Mouse (Mus musculus) stomach, postnatal 0 days (tissue): ENCODE data around the gene Deaf1. TPM values are rescaled to one million over a fixed set of nuclear protein-coding genes. Genes with fewer than 3 reads are reported as not detected.
A peak's percentile ranks its signal among the peaks of the same experiment; 100 is the strongest.

Experiments used
- ATAC-seq: fragments of 200-750 bp; cut with Nextera tagmentation; 2 replicates; pipeline ENCODE4 v1.8.0; 2017; ENCODE audit not compliant: low FRiP score, low TSS enrichment
- DNase-seq: peaks from one replicate; pipeline ENCODE4 v3.0.0-alpha.2; 2016; ENCODE audit warnings: low spot score
- H3K27ac ChIP-seq: fragments of 300-500 bp; sonication (generic); replicated peaks from 2 replicates; pipeline ENCODE4 v1.5.1; 2014; ENCODE audit warnings: mild to moderate bottlenecking, control low read depth
- H3K27me3 ChIP-seq: fragments of 300-500 bp; sonication (generic); 2 replicates; pipeline ENCODE4 v1.6.1; 2014; ENCODE audit warnings: low read length; ENCODE audit not compliant: control insufficient read depth, insufficient read depth
- H3K36me3 ChIP-seq: fragments of 300-500 bp; sonication (generic); 2 replicates; pipeline ENCODE4 v1.6.1; 2014; ENCODE audit warnings: low read length, mixed read lengths; ENCODE audit not compliant: control insufficient read depth, insufficient read depth
- H3K4me1 ChIP-seq: fragments of 300-500 bp; sonication (generic); replicated peaks from 2 replicates; pipeline ENCODE4 v1.6.1; 2014; ENCODE audit warnings: antibody characterized with exemption; ENCODE audit not compliant: control insufficient read depth, insufficient read depth
- H3K4me2 ChIP-seq: fragments of 300-500 bp; sonication (generic); replicated peaks from 2 replicates; pipeline ENCODE4 v1.6.1; 2014; ENCODE audit warnings: low read depth, mild to moderate bottlenecking, control low read depth, moderate library complexity
- H3K4me3 ChIP-seq: fragments of 300-500 bp; sonication (generic); 2 replicates; pipeline ENCODE4 v1.5.1; 2014; ENCODE audit warnings: low read depth, low read length, control low read depth
- H3K9ac ChIP-seq: fragments of 300-500 bp; sonication (generic); 2 replicates; pipeline ENCODE4 v1.6.1; 2014; ENCODE audit warnings: mild to moderate bottlenecking, low read length, control low read depth, mixed read lengths
- H3K9me3 ChIP-seq: fragments of 300-500 bp; sonication (generic); 2 replicates; pipeline ENCODE4 v1.6.1; 2016; ENCODE audit warnings: low read length; ENCODE audit not compliant: control insufficient read depth
- CTCF ChIP-seq: IDR thresholded peaks from 2 replicates; pipeline ENCODE4 v1.5.1; 2016; ENCODE audit warnings: antibody characterized with exemption, low read depth, mild to moderate bottlenecking, moderate library complexity
- EP300 ChIP-seq: optimal IDR thresholded peaks from 2 replicates; pipeline ENCODE3; 2016; ENCODE audit warnings: antibody characterized with exemption
- WGBS: fragments of 180-500 bp; shearing (Covaris S2); extraction: QIAGEN DNeasy Blood & Tissue Kit; methylation state at CpG from one replicate; pipeline ENCODE4 v1.1.7; 2014; 5-methylcytosine and 5-hydroxymethylcytosine counted together
- polyA plus RNA-seq: library from polyadenylated mRNA; unstranded; fragments of >200 nt; fragmentation: Nextera tagmentation; extraction: Ambion mirVana; gene quantifications from 2 replicates; pipeline ENCODE4 v1.2.1, GENCODE M21; 2015

Gene Deaf1
- polyA plus RNA-seq, 1 experiment from 2014 or later = 37.6 TPM

DNA sequence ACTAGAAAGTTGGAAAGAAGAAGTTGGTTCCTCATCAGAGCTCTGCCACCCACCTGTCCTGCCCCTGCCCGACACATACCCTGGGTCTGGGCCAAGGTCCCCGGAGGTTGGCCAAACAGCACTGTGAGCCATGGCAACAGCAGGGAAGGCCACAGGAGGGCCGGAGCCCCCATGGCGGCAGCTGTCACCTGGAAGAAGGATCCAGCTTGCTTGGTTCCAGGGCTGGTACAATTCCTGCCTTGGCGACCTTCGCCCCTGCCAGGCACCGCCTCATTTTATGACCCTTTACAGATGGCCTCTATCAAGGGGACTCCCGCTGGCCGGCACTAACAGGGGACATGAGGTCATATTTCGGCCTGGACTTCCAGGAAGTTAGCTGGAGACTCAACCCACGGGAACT is 50.9 kb downstream of the Deaf1 start, which contains the start of gene Cdhr5:
TSS of gene Cdhr5 (minus strand) at position 241 of the 400 bp plus-strand sequence.
- 65% methylated on average over 11 of the region's 11 CpGs for WGBS
- no peak within 1 kb of the TSS for H3K4me3 ChIP-seq
- no peaks in the 10 kb centered on the region for H3K36me3 ChIP-seq
- ATAC-seq (no peak; the same call in 1 of the 2 replicates), DNase-seq (peak; percentile 41)
- H3K9ac ChIP-seq = no peak within 1 kb of the TSS
- H3K27me3 ChIP-seq = no peaks in the 10 kb centered on the region
- no peak within 1 kb of the TSS for H3K4me2 ChIP-seq
- TF ChIP-seq EP300 (no peak), CTCF (no peak)
- H3K27ac ChIP-seq = no peak within 1 kb of the TSS
- no peaks in the 10 kb centered on the region for H3K9me3 ChIP-seq
- 0 out of 2 replicates have a peak, but pooled peaks cover 3% of the 10 kb centered on the region for H3K4me1 ChIP-seq

GRCm38 (mm10) chr7:141275356-141275755 is 52.1 kb downstream of the Deaf1 start:
- no peak overlapping the region for H3K27ac ChIP-seq
- ATAC-seq (no peak), DNase-seq (no peak)
- H3K4me3 ChIP-seq = no peak overlapping the region
- TF ChIP-seq EP300 (no peak), CTCF (no peak)
- no peak overlapping the region for H3K4me2 ChIP-seq
- no peaks in the 10 kb centered on the region for H3K9me3 ChIP-seq
- no peaks in the 10 kb centered on the region for H3K27me3 ChIP-seq
- WGBS = 70% methylated on average over 9 of the region's 9 CpGs
- no peak overlapping the region for H3K9ac ChIP-seq
- 0 out of 2 replicates have a peak, but pooled peaks cover 3% of the 10 kb centered on the region for H3K4me1 ChIP-seq
- H3K36me3 ChIP-seq = no peaks in the 10 kb centered on the region

DNA sequence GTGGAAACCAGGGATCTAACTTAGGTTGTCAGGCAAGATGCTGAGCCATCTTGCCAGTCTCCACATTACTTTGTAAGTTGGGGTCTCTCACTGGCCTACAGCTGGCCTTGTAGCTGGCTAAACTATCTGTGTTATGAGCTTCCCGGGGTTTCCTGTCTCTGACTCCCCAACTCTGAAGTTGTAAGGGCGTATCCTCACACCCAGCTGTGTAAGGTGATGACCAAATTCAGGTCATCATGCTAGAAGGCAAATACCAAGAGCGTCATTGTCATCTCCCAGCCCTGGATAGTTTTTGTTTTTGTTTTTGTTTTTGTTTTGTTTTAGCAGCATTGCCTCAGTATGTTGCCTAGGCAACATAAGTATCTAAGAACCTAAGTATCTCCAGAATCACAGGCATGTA is 56.9 kb downstream of the Deaf1 start:
- Histone ChIP-seq H3K4me1 (no peaks in the 10 kb centered on the region), H3K27ac (no peak overlapping the region), H3K36me3 (no peaks in the 10 kb centered on the region), H3K9ac (no peak overlapping the region), H3K4me2 (no peak overlapping the region), H3K4me3 (no peak overlapping the region), H3K27me3 (no peaks in the 10 kb centered on the region), H3K9me3 (no peaks in the 10 kb centered on the region)
- DNase-seq (no peak), ATAC-seq (no peak)
- whole genome bisulfite sequencing = 87% methylated on average over 3 of the region's 3 CpGs
- TF ChIP-seq EP300 = no peak
- TF ChIP-seq CTCF = no peak

GRCm38 (mm10) chr7:141269273-141269545 is 58.3 kb downstream of the Deaf1 start:
- no peak overlapping the region for H3K27ac ChIP-seq
- no peaks in the 10 kb centered on the region for H3K36me3 ChIP-seq
- H3K27me3 ChIP-seq = no peaks in the 10 kb centered on the region
- TF ChIP-seq CTCF = no peak
- no peak for TF ChIP-seq EP300
- ATAC-seq (no peak), DNase-seq (no peak)
- WGBS = 80% methylated on average over 14 of the region's 14 CpGs
- no peaks in the 10 kb centered on the region for H3K4me1 ChIP-seq
- no peak overlapping the region for H3K9ac ChIP-seq
- no peaks in the 10 kb centered on the region for H3K9me3 ChIP-seq
- no peak overlapping the region for H3K4me2 ChIP-seq
- no peak overlapping the region for H3K4me3 ChIP-seq

GRCm38 (mm10) chr7:141268466-141269272 is 58.8 kb downstream of the Deaf1 start:
- Histone ChIP-seq H3K27ac (no peak overlapping the region), H3K4me1 (no peaks in the 10 kb centered on the region), H3K4me3 (no peak overlapping the region), H3K9ac (no peak overlapping the region), H3K9me3 (no peaks in the 10 kb centered on the region), H3K27me3 (no peaks in the 10 kb centered on the region), H3K4me2 (no peak overlapping the region), H3K36me3 (peaks cover 2% of the 10 kb centered on the region; the same call in 1 of the 2 replicates)
- DNase-seq (no peak), ATAC-seq (no peak)
- TF ChIP-seq CTCF = no peak
- no peak for TF ChIP-seq EP300
- 67% methylated on average over 24 of the region's 24 CpGs for WGBS

- 7% methylated on average over 25 of the region's 25 CpGs for WGBS
- Histone ChIP-seq H3K27me3 (no peaks in the 10 kb centered on the region), H3K9ac (peak within 1 kb of the TSS; percentile 75), H3K4me3 (peak within 1 kb of the TSS; percentile 71), H3K36me3 (peaks cover 27% of the 10 kb centered on the region), H3K4me2 (peak within 1 kb of the TSS; percentile 86), H3K27ac (peak within 1 kb of the TSS; percentile 84), H3K9me3 (no peaks in the 10 kb centered on the region), H3K4me1 (no peaks in the 10 kb centered on the region)
- peak; percentile 84 for DNase-seq
- ATAC-seq = peak; percentile 83
- TF ChIP-seq CTCF (no peak), EP300 (no peak)
These were observed 61.5 kb downstream of the Deaf1 start, which contains the start of gene Irf7 for GRCm38 (mm10) chr7:141265739-141266561. Gene Irf7 (minus strand): TSS chr7:141266481.
